Mouse (Mus musculus): Measurements from ENCODE around the gene Smad5. TPM values are rescaled to one million over a fixed set of nuclear protein-coding genes. Genes with fewer than 3 reads are reported as not detected.

The Smad5 gene
- total and polyA plus RNA-seq, 3 experiments, result 8.0 to 11.3 TPM; not detected in 1

- Histone ChIP-seq H3K4me3 (ENCODE audit: control insufficient read depth in 1 of 2, insufficient read depth in 1 of 2, low read depth in 2 of 2, low read length in 2 of 2) (peak overlapping the region in 1 of 2 experiments; percentile 97; a peak in 1 of 4 replicates), H3K4me1 (ENCODE audit: control insufficient read depth in 1 of 2, insufficient read depth in 2 of 2, low read length in 2 of 2) (peaks cover 0 to 14% of the 10 kb centered on the region in 2 experiments; a peak in 1 of 4 replicates), H3K27ac (ENCODE audit: control insufficient read depth, low read depth, low read length) (no peak overlapping the region), H3K27me3 (ENCODE audit: control insufficient read depth in 1 of 2, insufficient read depth in 2 of 2, low read length in 2 of 2) (no peaks in the 10 kb centered on the region), H3K79me2 (ENCODE audit: control insufficient read depth, insufficient read depth, low read length, poor library complexity) (peaks cover 13% of the 10 kb centered on the region), H3K9ac (ENCODE audit: control insufficient read depth, low read depth, low read length, poor library complexity, severe bottlenecking) (no peak overlapping the region), H3K9me3 (replicated peaks; ENCODE audit: insufficient read depth, low read length) (no peaks in the 10 kb centered on the region), H3K36me3 (ENCODE audit: control insufficient read depth in 1 of 2, insufficient read depth in 2 of 2, low read length in 2 of 2) (peaks cover 0 to 10% of the 10 kb centered on the region in 2 experiments; a peak in 3 of 4 replicates)
- no peak for DNase-seq (ENCODE audit: low read depth, low spot score)
- no peak for TF ChIP-seq MAFK (IDR thresholded peaks at IDR 0.05; ENCODE audit: borderline replicate concordance, low read depth, low read length)
- no peak for TF ChIP-seq MYB (IDR thresholded peaks at IDR 0.05; ENCODE audit: low read depth, low read length)
- no peak for TF ChIP-seq MEF2A (IDR thresholded peaks at IDR 0.05; ENCODE audit: extremely low read depth, insufficient replicate concordance, low read depth, low read length, poor library complexity, severe bottlenecking)
- no peak for TF ChIP-seq JUND (IDR thresholded peaks at IDR 0.05; ENCODE audit: low read depth, low read length)
- no peak for TF ChIP-seq ZMIZ1 (IDR thresholded peaks at IDR 0.05; ENCODE audit: low read depth, low read length)
- no peak for TF ChIP-seq TBP (IDR thresholded peaks at IDR 0.05; ENCODE audit: low read depth, low read length)
- no peak for TF ChIP-seq UBTF (IDR thresholded peaks at IDR 0.05; ENCODE audit: borderline replicate concordance, insufficient read depth, low read depth, low read length)
- no peak for TF ChIP-seq MAX (IDR thresholded peaks at IDR 0.05; ENCODE audit: low read length)
- TF ChIP-seq CHD1 (IDR thresholded peaks at IDR 0.05; ENCODE audit: low read depth, low read length), result no peak
- TF ChIP-seq SMC3 (IDR thresholded peaks at IDR 0.05; ENCODE audit: low read depth, low read length), result no peak
- TF ChIP-seq TCF12 (IDR thresholded peaks at IDR 0.05; ENCODE audit: low read depth, low read length), result no peak
- no peak for TF ChIP-seq USF2 (IDR thresholded peaks at IDR 0.05; ENCODE audit: borderline replicate concordance in 1 of 2, insufficient read depth in 1 of 2, low read depth in 1 of 2, low read length in 2 of 2)
Observed at GRCm38 (mm10) chr13:56701924-56702323, 886 bp upstream of the Smad5 start.

- peak overlapping the region; percentile 89 for H3K9ac ChIP-seq (ENCODE audit: control insufficient read depth, low read depth, low read length, poor library complexity, severe bottlenecking)
- peaks cover 20% of the 10 kb centered on the region for H3K79me2 ChIP-seq (ENCODE audit: control insufficient read depth, insufficient read depth, low read length, poor library complexity)
- H3K4me3 ChIP-seq (ENCODE audit: control insufficient read depth in 1 of 2, insufficient read depth in 1 of 2, low read depth in 2 of 2, low read length in 2 of 2), result peak overlapping the region; percentile 78 to 97
- peak; percentile 90 for DNase-seq (ENCODE audit: low read depth, low spot score)
- H3K27ac ChIP-seq (ENCODE audit: control insufficient read depth, low read depth, low read length), result peak overlapping the region; percentile 93
- peaks cover 0 to 14% of the 10 kb centered on the region in 2 experiments; a peak in 1 of 4 replicates for H3K4me1 ChIP-seq (ENCODE audit: control insufficient read depth in 1 of 2, insufficient read depth in 2 of 2, low read length in 2 of 2)
- peaks cover 0 to 10% of the 10 kb centered on the region in 2 experiments; a peak in 3 of 4 replicates for H3K36me3 ChIP-seq (ENCODE audit: control insufficient read depth in 1 of 2, insufficient read depth in 2 of 2, low read length in 2 of 2)
- H3K27me3 ChIP-seq (ENCODE audit: control insufficient read depth in 1 of 2, insufficient read depth in 2 of 2, low read length in 2 of 2), result no peaks in the 10 kb centered on the region
- no peaks in the 10 kb centered on the region for H3K9me3 ChIP-seq (replicated peaks; ENCODE audit: insufficient read depth, low read length)
- TF ChIP-seq HCFC1 (IDR thresholded peaks at IDR 0.05; ENCODE audit: low read depth, low read length) (no peak), MXI1 (IDR thresholded peaks at IDR 0.05; ENCODE audit: low read depth, low read length) (no peak), KAT2A (conservative IDR thresholded peaks at IDR 0.05; ENCODE audit: low read depth, low read length) (no peak), E2F4 (IDR thresholded peaks at IDR 0.05; ENCODE audit: borderline replicate concordance, low read depth, low read length) (no peak), ETS1 (IDR thresholded peaks at IDR 0.05; ENCODE audit: low read depth, low read length) (no peak), USF1 (IDR thresholded peaks at IDR 0.05; ENCODE audit: low read depth, low read length) (no peak), MAX (IDR thresholded peaks at IDR 0.05; ENCODE audit: low read length) (no peak; the same call in 1 of the 2 replicates), TAL1 (IDR thresholded peaks at IDR 0.05; ENCODE audit: low read length) (no peak), TCF12 (IDR thresholded peaks at IDR 0.05; ENCODE audit: low read depth, low read length) (no peak), ELF1 (IDR thresholded peaks at IDR 0.05; ENCODE audit: low read depth, low read length) (no peak), ZC3H11A (IDR thresholded peaks at IDR 0.05; ENCODE audit: low read depth, low read length) (no peak), POLR2AphosphoS5 (IDR thresholded peaks at IDR 0.05; ENCODE audit: borderline replicate concordance, low read depth, low read length) (no peak), EP300 (IDR thresholded peaks at IDR 0.05; ENCODE audit: low read depth in 1 of 2, low read length in 2 of 2) (no peak), CTCF (IDR thresholded peaks at IDR 0.05 in 2 of 3, conservative IDR thresholded peaks at IDR 0.05 in 1 of 3; ENCODE audit: control insufficient read depth in 1 of 3, insufficient read depth in 1 of 3, low read depth in 2 of 3, low read length in 3 of 3, poor library complexity in 1 of 3, severe bottlenecking in 1 of 3) (no peak), RAD21 (IDR thresholded peaks at IDR 0.05; ENCODE audit: low read depth, low read length) (no peak), POLR2A (IDR thresholded peaks at IDR 0.05; ENCODE audit: control insufficient read depth in 1 of 2, insufficient read depth in 1 of 2, low read depth in 1 of 2, low read length in 2 of 2, poor library complexity in 1 of 2) (peak in 1 of 2 experiments; percentile 32; a peak in 1 of 4 replicates), SMC3 (IDR thresholded peaks at IDR 0.05; ENCODE audit: low read depth, low read length) (no peak), ZMIZ1 (IDR thresholded peaks at IDR 0.05; ENCODE audit: low read depth, low read length) (no peak), MAZ (IDR thresholded peaks at IDR 0.05; ENCODE audit: low read depth, low read length) (no peak), MYC (IDR thresholded peaks at IDR 0.05; ENCODE audit: low read depth, low read length) (no peak), GATA1 (IDR thresholded peaks at IDR 0.05; ENCODE audit: low read depth, low read length) (no peak), UBTF (IDR thresholded peaks at IDR 0.05; ENCODE audit: borderline replicate concordance, insufficient read depth, low read depth, low read length) (peak; percentile 78; the same call in 1 of the 2 replicates)
Observed at GRCm38 (mm10) chr13:56703222-56703870, 536 bp downstream of the Smad5 start.

Measured in MEL (cell line).